Mouse (Mus musculus) neural tube, embryonic 12.5 days (tissue): Measurements from ENCODE around the gene Prdx2. TPM values are rescaled to one million over a fixed set of nuclear protein-coding genes. Genes with fewer than 3 reads are reported as not detected.

Source experiments
- ATAC-seq: fragments of 200-750 bp; cut with Nextera tagmentation; 2 replicates; pipeline ENCODE4 v1.8.0; 2017; ENCODE audit warnings: low read depth, mild to moderate bottlenecking, moderate TSS enrichment, moderate library complexity; ENCODE audit not compliant: low FRiP score
- H3K27ac ChIP-seq: fragments of 300-500 bp; sonication (generic); 2 replicates; pipeline ENCODE4 v1.5.1; 2016
- H3K27me3 ChIP-seq: fragments of 300-500 bp; sonication (generic); replicated peaks from 2 replicates; pipeline ENCODE4 v1.6.1; 2016; ENCODE audit warnings: mild to moderate bottlenecking
- H3K36me3 ChIP-seq: fragments of 300-500 bp; sonication (generic); 2 replicates; pipeline ENCODE4 v1.6.1; 2016; ENCODE audit warnings: mild to moderate bottlenecking
- H3K4me1 ChIP-seq: fragments of 300-500 bp; sonication (generic); 2 replicates; pipeline ENCODE4 v1.6.1; 2016
- H3K4me2 ChIP-seq: fragments of 300-500 bp; sonication (generic); replicated peaks from 2 replicates; pipeline ENCODE4 v1.6.1; 2016; ENCODE audit warnings: mild to moderate bottlenecking
- H3K4me3 ChIP-seq: fragments of 300-500 bp; sonication (generic); 2 replicates; pipeline ENCODE4 v1.5.1; 2016
- H3K9ac ChIP-seq: fragments of 300-500 bp; sonication (generic); 2 replicates; pipeline ENCODE4 v1.6.1; 2016; ENCODE audit warnings: mild to moderate bottlenecking
- H3K9me3 ChIP-seq: fragments of 300-500 bp; sonication (generic); 2 replicates; pipeline ENCODE4 v1.6.1; 2016; ENCODE audit warnings: mild to moderate bottlenecking
- WGBS: fragments of 180-500 bp; shearing (Covaris S2); methylation state at CpG from one replicate; pipeline ENCODE4 v1.1.7; 2016; 5-methylcytosine and 5-hydroxymethylcytosine counted together
- polyA plus RNA-seq: library from polyadenylated mRNA; unstranded; fragments of >200 nt; fragmentation: Nextera tagmentation; extraction: Ambion mirVana; gene quantifications from 2 replicates; pipeline ENCODE4 v1.2.1, GENCODE M21; 2016

The Prdx2 gene
- polyA plus RNA-seq, 1 experiment from 2014 or later: 1,247 TPM

- Histone ChIP-seq H3K9me3 (0 out of 2 replicates have a peak, but pooled peaks cover 3% of the 10 kb centered on the region), H3K9ac (no peak overlapping the region), H3K36me3 (no peaks in the 10 kb centered on the region), H3K4me1 (peaks cover 15% of the 10 kb centered on the region; the same call in 1 of the 2 replicates), H3K27ac (no peak overlapping the region), H3K4me2 (no peak overlapping the region), H3K4me3 (no peak overlapping the region), H3K27me3 (peaks cover 16% of the 10 kb centered on the region)
- 95% methylated on average over 9 of the region's 9 CpGs for WGBS
- no peak for ATAC-seq
These were observed 25.0 kb downstream of the Prdx2 start for GRCm38 (mm10) chr8:84994375-84994774.

- H3K36me3 ChIP-seq: no peaks in the 10 kb centered on the region
- peak overlapping the region; percentile 26; the same call in 1 of the 2 replicates for H3K9ac ChIP-seq
- H3K4me3 ChIP-seq: no peak overlapping the region
- peaks cover 14% of the 10 kb centered on the region; the same call in 1 of the 2 replicates for H3K4me1 ChIP-seq
- no peak overlapping the region for H3K27ac ChIP-seq
- peaks cover 16% of the 10 kb centered on the region for H3K27me3 ChIP-seq
- H3K9me3 ChIP-seq: 0 out of 2 replicates have a peak, but pooled peaks cover 3% of the 10 kb centered on the region
- no peak for ATAC-seq
- H3K4me2 ChIP-seq: 0 out of 2 replicates have a peak overlapping the region, but pooled peaks have one; percentile 20
- whole genome bisulfite sequencing: 23% methylated on average over 25 of the region's 25 CpGs
These were observed 26.3 kb downstream of the Prdx2 start for GRCm38 (mm10) chr8:84995680-84996079.

GRCm38 (mm10) chr8:84996978-84997377 lies 27.6 kb downstream of the Prdx2 start:
- H3K27me3 ChIP-seq: peaks cover 16% of the 10 kb centered on the region
- WGBS: 79% methylated on average over 5 of the region's 5 CpGs
- ATAC-seq: no peak
- no peak overlapping the region for H3K4me2 ChIP-seq
- H3K27ac ChIP-seq: no peak overlapping the region
- H3K4me3 ChIP-seq: no peak overlapping the region
- peaks cover 9% of the 10 kb centered on the region; the same call in 1 of the 2 replicates for H3K4me1 ChIP-seq
- H3K9me3 ChIP-seq: 0 out of 2 replicates have a peak, but pooled peaks cover 3% of the 10 kb centered on the region
- H3K36me3 ChIP-seq: no peaks in the 10 kb centered on the region
- no peak overlapping the region for H3K9ac ChIP-seq

- peaks cover 9% of the 10 kb centered on the region; the same call in 1 of the 2 replicates for H3K4me1 ChIP-seq
- peak overlapping the region; percentile 49 for H3K4me2 ChIP-seq
- 8% methylated on average over 19 of the region's 19 CpGs for WGBS
- H3K9me3 ChIP-seq: 0 out of 2 replicates have a peak, but pooled peaks cover 3% of the 10 kb centered on the region
- H3K36me3 ChIP-seq: peaks cover 2% of the 10 kb centered on the region; the same call in 1 of the 2 replicates
- H3K27me3 ChIP-seq: peaks cover 16% of the 10 kb centered on the region
- H3K9ac ChIP-seq: peak overlapping the region; percentile 36; the same call in 1 of the 2 replicates
- H3K27ac ChIP-seq: no peak overlapping the region
- peak; percentile 75 for ATAC-seq
- H3K4me3 ChIP-seq: no peak overlapping the region; the same call in 1 of the 2 replicates
These were observed 28.4 kb downstream of the Prdx2 start for GRCm38 (mm10) chr8:84997649-84998295.

GRCm38 (mm10) chr8:85007686-85008085 lies 38.3 kb downstream of the Prdx2 start:
- Histone ChIP-seq H3K4me3 (no peak overlapping the region), H3K9ac (no peak overlapping the region), H3K4me2 (no peak overlapping the region), H3K36me3 (peaks cover 3% of the 10 kb centered on the region; the same call in 1 of the 2 replicates), H3K9me3 (no peaks in the 10 kb centered on the region), H3K4me1 (no peaks in the 10 kb centered on the region), H3K27ac (no peak overlapping the region), H3K27me3 (peaks cover 38% of the 10 kb centered on the region)
- no peak for ATAC-seq
- 15% methylated on average over 25 of the region's 25 CpGs for WGBS

- no peak overlapping the region for H3K27ac ChIP-seq
- no peak overlapping the region for H3K4me3 ChIP-seq
- no peaks in the 10 kb centered on the region for H3K9me3 ChIP-seq
- no peak overlapping the region for H3K9ac ChIP-seq
- 17% methylated on average over 28 of the region's 28 CpGs for WGBS
- H3K4me2 ChIP-seq: no peak overlapping the region
- peaks cover 7% of the 10 kb centered on the region; the same call in 1 of the 2 replicates for H3K4me1 ChIP-seq
- no peaks in the 10 kb centered on the region for H3K36me3 ChIP-seq
- no peak for ATAC-seq
- H3K27me3 ChIP-seq: peaks cover 60% of the 10 kb centered on the region
These were observed 41.9 kb downstream of the Prdx2 start for GRCm38 (mm10) chr8:85011242-85011641.

- Histone ChIP-seq H3K36me3 (peaks cover 14% of the 10 kb centered on the region), H3K27ac (no peak overlapping the region), H3K27me3 (peaks cover 53% of the 10 kb centered on the region), H3K9ac (peak overlapping the region; percentile 42; the same call in 1 of the 2 replicates), H3K4me3 (peak overlapping the region; percentile 19; the same call in 1 of the 2 replicates), H3K4me2 (peak overlapping the region; percentile 66), H3K9me3 (no peaks in the 10 kb centered on the region), H3K4me1 (peaks cover 7% of the 10 kb centered on the region; the same call in 1 of the 2 replicates)
- peak; percentile 69 for ATAC-seq
- WGBS: 4% methylated on average over 25 of the region's 26 CpGs
These were observed 43.9 kb downstream of the Prdx2 start for GRCm38 (mm10) chr8:85013230-85013840.

GRCm38 (mm10) chr8:85014431-85014830 lies 45.0 kb downstream of the Prdx2 start, which contains the start of gene Best2:
TSS of gene Best2 (minus strand) at chr8:85014531.
- Histone ChIP-seq H3K27me3 (peaks cover 45% of the 10 kb centered on the region), H3K27ac (no peak within 1 kb of the TSS), H3K4me1 (peaks cover 7% of the 10 kb centered on the region; the same call in 1 of the 2 replicates), H3K9ac (peak within 1 kb of the TSS; percentile 42; the same call in 1 of the 2 replicates), H3K36me3 (peaks cover 25% of the 10 kb centered on the region), H3K4me3 (peak within 1 kb of the TSS; percentile 19; the same call in 1 of the 2 replicates), H3K4me2 (peak within 1 kb of the TSS; percentile 66), H3K9me3 (no peaks in the 10 kb centered on the region)
- 38% methylated on average over 1 of the region's 2 CpGs for WGBS
- no peak for ATAC-seq

- ATAC-seq: no peak
- H3K9me3 ChIP-seq: no peaks in the 10 kb centered on the region
- peaks cover 7% of the 10 kb centered on the region; the same call in 1 of the 2 replicates for H3K4me1 ChIP-seq
- H3K27me3 ChIP-seq: peaks cover 30% of the 10 kb centered on the region
- no peak overlapping the region for H3K4me2 ChIP-seq
- no peak overlapping the region for H3K9ac ChIP-seq
- no peak overlapping the region for H3K4me3 ChIP-seq
- peaks cover 46% of the 10 kb centered on the region for H3K36me3 ChIP-seq
- H3K27ac ChIP-seq: no peak overlapping the region
- 74% methylated on average over 10 of the region's 10 CpGs for WGBS
These were observed 47.3 kb downstream of the Prdx2 start for GRCm38 (mm10) chr8:85016724-85017123.

- no peaks in the 10 kb centered on the region for H3K9me3 ChIP-seq
- H3K4me2 ChIP-seq: no peak overlapping the region
- H3K27ac ChIP-seq: no peak overlapping the region
- peaks cover 7% of the 10 kb centered on the region; the same call in 1 of the 2 replicates for H3K4me1 ChIP-seq
- no peak overlapping the region for H3K4me3 ChIP-seq
- peaks cover 27% of the 10 kb centered on the region for H3K27me3 ChIP-seq
- H3K36me3 ChIP-seq: peaks cover 50% of the 10 kb centered on the region
- no peak for ATAC-seq
- 63% methylated on average over 5 of the region's 5 CpGs for WGBS
- H3K9ac ChIP-seq: no peak overlapping the region
These were observed 47.8 kb downstream of the Prdx2 start for GRCm38 (mm10) chr8:85017209-85017608.

GRCm38 (mm10) chr8:85021514-85022055 lies 52.2 kb downstream of the Prdx2 start:
- no peak overlapping the region for H3K9ac ChIP-seq
- H3K9me3 ChIP-seq: no peaks in the 10 kb centered on the region

GRCm38 (mm10) chr8:85023846-85024245 lies 54.5 kb downstream of the Prdx2 start:
- Histone ChIP-seq H3K4me1 (peaks cover 34% of the 10 kb centered on the region), H3K9ac (no peak overlapping the region), H3K4me2 (peak overlapping the region; percentile 98), H3K4me3 (0 out of 2 replicates have a peak overlapping the region, but pooled peaks have one; percentile 76), H3K27ac (no peak overlapping the region), H3K36me3 (peaks cover 50% of the 10 kb centered on the region), H3K27me3 (no peaks in the 10 kb centered on the region), H3K9me3 (no peaks in the 10 kb centered on the region)
- ATAC-seq: no peak
- 90% methylated on average over 3 of the region's 3 CpGs for WGBS

More at GRCm38 (mm10) chr8:85021514-85022055, 52.2 kb downstream of the Prdx2 start:
- Histone ChIP-seq H3K27ac (no peak overlapping the region), H3K4me3 (no peak overlapping the region), H3K27me3 (no peaks in the 10 kb centered on the region), H3K4me2 (no peak overlapping the region), H3K36me3 (peaks cover 69% of the 10 kb centered on the region), H3K4me1 (peaks cover 23% of the 10 kb centered on the region)
- 96% methylated on average over 3 of the region's 3 CpGs for WGBS
- no peak for ATAC-seq
